Mouse (Mus musculus) lung, postnatal 0 days (tissue): Measurements from ENCODE around the gene 2410131K14Rik. TPM values are rescaled to one million over a fixed set of nuclear protein-coding genes. Genes with fewer than 3 reads are reported as not detected.

Source experiments
- ATAC-seq: fragments of 200-750 bp; cut with Nextera tagmentation; 2 replicates; pipeline ENCODE4 v1.8.0; 2017; ENCODE audit warnings: moderate library complexity
- DNase-seq: peaks from one replicate; pipeline ENCODE4 v3.0.0-alpha.2; 2016; ENCODE audit warnings: low spot score
- H3K27ac ChIP-seq: fragments of 300-500 bp; sonication (generic); 2 replicates; pipeline ENCODE4 v1.5.1; 2014; ENCODE audit warnings: antibody characterized with exemption, mild to moderate bottlenecking, low read length, mixed read lengths
- H3K27me3 ChIP-seq: fragments of 300-500 bp; sonication (generic); replicated peaks from 2 replicates; pipeline ENCODE4 v1.6.1; 2014; ENCODE audit warnings: low read length, mixed read lengths; ENCODE audit not compliant: insufficient read depth
- H3K36me3 ChIP-seq: fragments of 300-500 bp; sonication (generic); 2 replicates; pipeline ENCODE4 v1.6.1; 2014; ENCODE audit warnings: low read length, mixed read lengths; ENCODE audit not compliant: insufficient read depth
- H3K4me1 ChIP-seq: fragments of 300-500 bp; sonication (generic); 2 replicates; pipeline ENCODE4 v1.6.1; 2014; ENCODE audit warnings: antibody characterized with exemption, low read depth, low read length, mixed read lengths; ENCODE audit not compliant: insufficient read depth
- H3K4me2 ChIP-seq: fragments of 300-500 bp; sonication (generic); replicated peaks from 2 replicates; pipeline ENCODE4 v1.6.1; 2014; ENCODE audit warnings: low read depth, mild to moderate bottlenecking, low read length, moderate library complexity, mixed read lengths
- H3K4me3 ChIP-seq: fragments of 300-500 bp; sonication (generic); 2 replicates; pipeline ENCODE4 v1.5.1; 2014; ENCODE audit warnings: low read depth, low read length
- H3K9ac ChIP-seq: fragments of 300-500 bp; sonication (generic); replicated peaks from 2 replicates; pipeline ENCODE4 v1.6.1; 2014; ENCODE audit warnings: low read depth, mild to moderate bottlenecking
- H3K9me3 ChIP-seq: fragments of 300-500 bp; sonication (generic); 2 replicates; pipeline ENCODE4 v1.6.1; 2016; ENCODE audit warnings: low read length, mixed read lengths
- CTCF ChIP-seq: IDR thresholded peaks from 2 replicates; pipeline ENCODE4 v1.5.1; 2016; ENCODE audit warnings: antibody characterized with exemption, mild to moderate bottlenecking
- EP300 ChIP-seq: IDR thresholded peaks from 2 replicates; pipeline ENCODE4 v1.6.1; 2016; ENCODE audit warnings: antibody characterized with exemption, mild to moderate bottlenecking, control low read depth
- WGBS: fragments of 180-500 bp; shearing (Covaris S2); extraction: QIAGEN DNeasy Blood & Tissue Kit; methylation state at CpG from one replicate; pipeline ENCODE4 v1.1.7; 2014; 5-methylcytosine and 5-hydroxymethylcytosine counted together
- polyA plus RNA-seq: library from polyadenylated mRNA; unstranded; fragments of >200 nt; fragmentation: Nextera tagmentation; extraction: Ambion mirVana; gene quantifications from 2 replicates; pipeline ENCODE4 v1.2.1, GENCODE M21; 2015

Gene 2410131K14Rik
- polyA plus RNA-seq, 1 experiment from 2014 or later: 4.9 TPM

DNA sequence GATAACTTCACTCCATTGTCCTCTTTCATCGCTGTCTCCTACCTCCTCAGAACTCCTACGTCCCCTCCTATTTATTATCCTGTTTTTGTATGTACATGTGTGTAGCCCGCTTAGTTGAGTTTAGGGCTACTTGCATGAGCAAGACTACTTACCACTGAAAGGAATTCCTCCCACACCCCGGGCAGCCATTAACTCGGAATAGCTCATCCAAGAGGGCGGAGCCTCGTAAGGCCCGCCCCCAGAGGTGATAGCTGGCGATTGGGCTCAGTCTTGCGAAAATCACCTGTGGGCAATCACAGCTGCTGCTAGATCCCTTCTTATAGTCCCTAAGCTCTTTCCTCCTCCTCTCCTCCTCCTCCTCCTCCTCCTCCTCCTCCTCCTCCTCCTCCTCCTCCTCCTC is 66.2 kb downstream of the 2410131K14Rik start:
- Histone ChIP-seq H3K27me3 (no peaks in the 10 kb centered on the region), H3K27ac (no peak overlapping the region), H3K4me1 (no peaks in the 10 kb centered on the region), H3K4me2 (no peak overlapping the region), H3K4me3 (no peak overlapping the region), H3K36me3 (no peaks in the 10 kb centered on the region), H3K9ac (no peak overlapping the region), H3K9me3 (no peaks in the 10 kb centered on the region)
- 40% methylated on average over 10 of the region's 10 CpGs for whole genome bisulfite sequencing
- DNase-seq: no peak
- no peak for ATAC-seq
- TF ChIP-seq CTCF: no peak
- TF ChIP-seq EP300: no peak

DNA sequence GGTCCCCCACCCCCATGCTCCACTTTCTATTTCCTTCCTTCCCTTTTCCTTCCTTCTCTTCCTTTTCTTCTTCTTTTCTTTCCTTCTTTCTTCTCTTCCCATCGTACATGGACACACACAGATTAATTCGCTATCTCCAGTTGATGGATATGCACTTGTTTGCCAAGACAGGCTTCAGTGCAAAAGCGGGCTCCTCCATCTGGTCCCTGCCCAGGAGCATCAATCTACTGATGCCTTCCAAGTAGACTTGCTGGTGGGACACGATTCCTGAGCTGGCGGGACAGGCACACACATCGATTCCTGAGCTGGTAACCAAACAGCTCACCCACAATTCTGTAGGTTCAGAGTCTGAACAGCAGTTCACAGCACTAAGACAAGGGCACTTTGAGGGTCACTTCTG is 68.7 kb downstream of the 2410131K14Rik start:
- Histone ChIP-seq H3K4me1 (no peaks in the 10 kb centered on the region), H3K36me3 (no peaks in the 10 kb centered on the region), H3K4me2 (no peak overlapping the region), H3K9ac (no peak overlapping the region), H3K27ac (no peak overlapping the region), H3K4me3 (no peak overlapping the region), H3K9me3 (no peaks in the 10 kb centered on the region), H3K27me3 (no peaks in the 10 kb centered on the region)
- ATAC-seq (no peak), DNase-seq (no peak)
- 91% methylated on average over 6 of the region's 6 CpGs for WGBS
- TF ChIP-seq CTCF (no peak), EP300 (no peak)

Other genes with a start within 250 kb of the 2410131K14Rik start
- gene Tesc, start 217.5 kb upstream of the 2410131K14Rik start, polyA plus RNA-seq: 1.5 and 1.6 TPM in 2 replicates
- 27.9 and 31.0 TPM in 2 replicates for gene Fbxw8, start 89.8 kb upstream of the 2410131K14Rik start, polyA plus RNA-seq
- gene Hrk, start 80.6 kb upstream of the 2410131K14Rik start, polyA plus RNA-seq: 0.33 and 0.40 TPM in 2 replicates
- 0.14 and 0.23 TPM in 2 replicates for gene Rnft2, start 111 bp upstream of the 2410131K14Rik start, polyA plus RNA-seq